Mouse (Mus musculus) bone marrow, adult 2 months (tissue): ENCODE results near the gene Hmgcl. TPM values are rescaled to one million over a fixed set of nuclear protein-coding genes. Genes with fewer than 3 reads are reported as not detected.
A peak's percentile ranks its signal among the peaks of the same experiment; 100 is the strongest.

Experiments used
- H3K27ac ChIP-seq: fragments of 200-500 bp; 2 replicates; pipeline ENCODE4 v1.5.1; 2012; ENCODE audit warnings: low read depth, mild to moderate bottlenecking, control low read depth, inconsistent platforms, low read length; ENCODE audit not compliant: control insufficient read depth, poor library complexity, insufficient read depth
- H3K4me1 ChIP-seq: fragments of 200-500 bp; 2 replicates; pipeline ENCODE4 v1.6.1; 2011; ENCODE audit warnings: low read length; ENCODE audit not compliant: control insufficient read depth, insufficient read depth
- H3K4me3 ChIP-seq: fragments of 200-500 bp; replicated peaks from 2 replicates; pipeline ENCODE3; 2011; ENCODE audit warnings: mild to moderate bottlenecking, low read depth, low read length, control low read depth; ENCODE audit not compliant: control insufficient read depth
- CTCF ChIP-seq: fragments of 200-500 bp; IDR thresholded peaks from 2 replicates; pipeline ENCODE4 v1.5.1; 2011; ENCODE audit warnings: low read length, control low read depth; ENCODE audit not compliant: control insufficient read depth, insufficient read depth
- POLR2A ChIP-seq: fragments of 200-500 bp; IDR thresholded peaks from 2 replicates; pipeline ENCODE4 v1.6.1; 2011; ENCODE audit warnings: low read depth, mild to moderate bottlenecking, control low read depth, low read length, borderline replicate concordance; ENCODE audit not compliant: control insufficient read depth
- WGBS: fragments of 180-500 bp; shearing (Covaris S2); methylation state at CpG from one replicate; pipeline ENCODE4 v1.1.7; 2018; 5-methylcytosine and 5-hydroxymethylcytosine counted together
- polyA plus RNA-seq: library from polyadenylated mRNA; stranded (reverse); fragments of >200 nt; gene quantifications from 2 replicates; pipeline ENCODE4 v1.2.4, GENCODE M21; 2011; ENCODE audit warnings: low replicate concordance; ENCODE audit not compliant: missing spikeins, insufficient read depth, insufficient read length

Hmgcl gene
- polyA plus RNA-seq, 1 experiment: 65.5 TPM

DNA sequence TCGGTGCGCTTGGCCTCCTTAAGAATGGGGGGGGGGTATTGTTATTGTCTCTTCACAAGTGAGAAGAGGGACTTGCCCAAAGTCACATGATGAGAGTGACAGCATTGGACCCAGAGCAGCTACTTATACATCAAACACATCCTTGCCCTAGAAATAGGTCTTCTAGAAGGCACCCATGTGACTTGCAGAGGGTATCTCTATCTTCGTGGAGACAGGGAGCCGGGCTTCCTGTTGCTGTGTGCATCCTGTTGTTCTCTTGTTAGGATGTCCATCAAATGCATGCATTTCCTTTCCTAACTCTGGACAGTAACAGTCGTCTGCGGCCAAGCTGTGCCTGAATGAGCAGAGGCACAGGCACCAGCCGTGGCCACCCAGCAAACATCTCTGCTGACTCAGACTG is 34.7 kb upstream of the Hmgcl start:
- H3K4me1 ChIP-seq: peaks cover 2% of the 10 kb centered on the region; the same call in 1 of the 2 replicates
- TF ChIP-seq POLR2A (peak; percentile 42; the same call in 1 of the 2 replicates), CTCF (no peak)
- WGBS: 40% methylated on average over 7 of the region's 7 CpGs
- peak overlapping the region; percentile 14 for H3K4me3 ChIP-seq
- H3K27ac ChIP-seq: peak overlapping the region; percentile 32

DNA sequence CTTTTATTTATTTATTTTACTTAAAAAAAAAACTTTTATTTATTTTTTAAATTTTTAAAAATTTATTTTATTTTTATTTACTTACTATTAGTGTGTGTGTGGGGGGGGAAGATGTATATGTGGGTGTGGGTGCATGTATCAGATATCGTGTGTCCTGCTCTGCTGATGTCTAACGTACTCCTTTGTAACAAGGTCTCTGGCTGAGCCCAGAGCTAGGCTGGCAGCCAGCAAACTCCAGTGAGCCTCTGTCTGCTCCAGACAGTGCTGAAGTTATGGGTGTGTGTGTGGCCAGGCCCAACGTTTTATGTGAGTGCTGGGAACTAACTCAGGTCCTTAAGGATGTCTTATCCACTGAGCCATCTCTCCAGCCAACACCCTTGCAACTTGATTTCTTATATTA is 34.1 kb upstream of the Hmgcl start:
- Histone ChIP-seq H3K27ac (no peak overlapping the region), H3K4me1 (peaks cover 2% of the 10 kb centered on the region; the same call in 1 of the 2 replicates), H3K4me3 (no peak overlapping the region)
- 55% methylated on average over 3 of the region's 3 CpGs for WGBS
- TF ChIP-seq CTCF (no peak), POLR2A (no peak)

DNA sequence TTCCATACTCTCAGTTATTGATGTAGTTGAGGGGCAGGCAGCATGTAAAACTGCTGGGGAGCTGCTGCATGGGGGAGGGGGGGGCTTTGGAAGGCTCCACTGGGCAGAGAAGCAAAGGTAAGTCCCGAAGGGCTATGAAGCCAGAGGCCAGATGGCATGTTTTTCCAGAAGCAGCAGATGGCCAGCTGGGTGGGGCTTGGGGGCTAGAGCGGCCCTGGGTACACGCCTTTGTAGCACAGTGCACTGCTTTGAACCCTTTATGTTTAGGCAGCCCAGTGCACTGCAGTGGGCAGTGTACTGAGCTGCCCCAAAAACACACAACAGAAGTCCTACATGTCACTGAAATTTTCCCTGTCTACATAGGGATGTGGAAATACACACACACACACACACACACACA is 33.4 kb upstream of the Hmgcl start:
- TF ChIP-seq CTCF (no peak), POLR2A (no peak)
- H3K27ac ChIP-seq: peak overlapping the region; percentile 38; the same call in 1 of the 2 replicates
- peaks cover 2% of the 10 kb centered on the region; the same call in 1 of the 2 replicates for H3K4me1 ChIP-seq
- no peak overlapping the region for H3K4me3 ChIP-seq
- WGBS: 44% methylated on average over 3 of the region's 3 CpGs

DNA sequence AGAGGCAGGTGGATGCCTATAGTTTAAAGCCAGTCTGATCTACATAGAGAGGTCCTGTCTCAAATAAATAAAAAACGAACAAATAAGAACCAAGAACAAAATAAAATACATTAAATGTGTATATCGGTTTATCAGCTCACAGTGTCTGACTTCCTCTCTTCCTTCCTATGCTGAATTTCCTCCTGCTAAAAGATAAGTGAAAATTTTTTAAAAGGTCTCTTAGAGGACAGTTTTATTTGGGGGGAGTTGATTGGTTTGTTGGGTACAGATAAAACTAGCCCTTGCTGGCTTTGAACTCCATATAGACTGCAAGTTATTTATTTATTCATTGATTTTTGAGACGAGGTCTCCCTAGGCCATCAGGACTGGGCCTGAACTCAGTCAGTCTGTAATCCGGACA is 32.8 kb upstream of the Hmgcl start:
- WGBS: 36% methylated on average over 4 of the region's 4 CpGs
- Histone ChIP-seq H3K27ac (no peak overlapping the region; the same call in 1 of the 2 replicates), H3K4me3 (no peak overlapping the region), H3K4me1 (peaks cover 5% of the 10 kb centered on the region)
- TF ChIP-seq POLR2A (no peak), CTCF (no peak)

DNA sequence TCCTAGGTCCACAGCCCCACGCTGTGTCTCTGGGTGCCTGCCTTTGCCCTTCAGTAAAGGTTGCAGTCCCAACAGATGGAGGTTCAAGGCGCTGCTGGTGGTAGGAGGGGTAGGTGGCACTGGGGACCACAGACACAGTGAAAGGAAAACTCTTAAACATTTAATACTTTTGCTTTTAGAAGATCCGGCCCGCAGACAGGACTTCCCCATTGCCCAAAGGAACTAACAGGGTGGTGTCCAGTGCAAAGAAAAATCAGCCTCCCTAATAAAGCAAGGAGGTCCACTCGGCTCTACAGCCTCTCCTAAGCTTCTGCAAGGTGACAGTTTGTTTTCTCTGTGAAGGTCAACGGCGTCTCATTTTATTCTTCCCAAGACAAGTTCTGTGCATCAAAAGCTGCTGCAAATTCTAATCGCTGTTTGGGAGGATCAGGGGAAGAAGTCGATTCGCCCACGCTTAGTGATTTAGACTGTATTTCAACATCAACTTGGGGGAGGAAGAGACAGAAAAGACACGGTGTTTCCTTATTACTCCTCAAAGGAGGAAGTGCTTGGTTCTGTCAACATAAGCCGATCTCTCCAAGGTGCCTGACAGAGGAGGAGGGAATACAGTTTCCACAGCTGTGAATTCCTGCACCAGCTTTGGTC is 27.5 kb upstream of the Hmgcl start:
- no peak for TF ChIP-seq POLR2A
- no peak for TF ChIP-seq CTCF
- 14% methylated on average over 13 of the region's 13 CpGs for WGBS
- Histone ChIP-seq H3K4me3 (peak overlapping the region; percentile 38), H3K27ac (peak overlapping the region; percentile 94), H3K4me1 (peaks cover 6% of the 10 kb centered on the region)

DNA sequence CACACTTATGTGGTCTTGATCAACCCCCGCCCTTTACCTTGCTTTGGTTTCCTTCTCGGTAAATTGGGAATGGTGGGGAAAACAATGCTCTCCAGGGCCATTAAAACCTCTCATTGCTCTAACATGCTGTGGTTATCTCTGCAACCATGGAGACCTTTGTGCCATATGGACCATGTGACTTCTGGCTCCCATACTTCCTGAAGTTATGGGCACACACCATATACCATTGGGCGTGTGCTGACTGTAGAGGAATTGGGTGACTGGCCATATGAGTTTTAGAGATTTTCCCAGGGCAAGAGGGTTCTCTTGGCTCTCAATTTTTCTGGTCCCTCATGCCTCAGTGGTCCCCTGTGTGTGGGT is 27.0 kb upstream of the Hmgcl start:
- Histone ChIP-seq H3K27ac (peak overlapping the region; percentile 68), H3K4me1 (peaks cover 6% of the 10 kb centered on the region), H3K4me3 (no peak overlapping the region)
- TF ChIP-seq POLR2A (no peak), CTCF (no peak)
- WGBS: 50% methylated on average over 3 of the region's 3 CpGs

DNA sequence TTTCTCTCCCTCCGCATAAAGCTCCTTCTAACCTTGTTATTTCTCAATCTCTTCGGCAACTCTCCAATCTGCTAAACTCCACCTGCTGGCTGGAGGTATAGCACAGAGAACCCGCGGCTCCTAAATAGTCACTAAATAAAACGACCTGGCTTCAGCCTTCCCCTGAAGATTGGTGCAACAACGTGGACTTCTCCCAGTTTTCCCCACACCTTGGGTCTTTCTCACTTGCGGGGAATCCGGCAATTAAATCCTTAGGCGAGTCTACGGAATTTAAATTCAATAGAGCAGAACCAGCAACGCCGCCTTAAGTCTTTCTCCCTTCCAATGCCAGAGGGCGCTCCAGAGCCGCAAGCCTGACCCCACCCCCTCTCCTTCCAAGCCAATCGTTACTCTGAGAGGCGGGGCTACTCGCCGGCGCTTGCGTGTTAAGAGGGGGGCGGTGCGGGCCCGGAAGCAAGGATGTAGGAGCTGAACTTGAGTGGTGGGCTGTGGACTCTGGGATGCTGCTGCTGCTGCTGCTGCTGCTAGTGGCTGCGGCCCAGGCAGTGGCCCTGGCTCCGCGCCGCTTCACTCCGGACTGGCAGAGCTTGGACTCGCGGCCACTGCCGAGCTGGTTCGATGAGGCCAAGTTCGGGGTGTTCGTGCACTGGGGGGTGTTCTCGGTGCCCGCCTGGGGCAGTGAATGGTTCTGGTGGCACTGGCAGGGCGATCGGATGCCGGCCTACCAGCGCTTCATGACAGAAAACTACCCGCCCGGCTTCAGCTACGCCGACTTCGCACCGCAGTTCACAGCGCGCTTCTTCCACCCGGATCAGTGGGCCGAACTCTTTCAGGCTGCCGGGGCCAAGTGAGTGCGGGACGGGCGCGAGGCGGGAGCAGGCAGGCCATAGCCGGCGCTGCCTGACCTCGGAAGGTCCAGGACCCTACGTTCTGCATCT is 25.7 kb upstream of the Hmgcl start, which contains the start of gene Fuca1:
Fuca1 (plus strand) TSS at position 432 of the 938 bp plus-strand sequence.
- Histone ChIP-seq H3K4me1 (peaks cover 6% of the 10 kb centered on the region), H3K27ac (peak within 1 kb of the TSS; percentile 71), H3K4me3 (peak within 1 kb of the TSS; percentile 97)
- under 1% methylated on average over 60 of the region's 60 CpGs for WGBS
- TF ChIP-seq CTCF (peak; percentile 82), POLR2A (peak; percentile 67; the same call in 1 of the 2 replicates)
